Mouse (Mus musculus) ovary, adult 18-20 months (tissue): ENCODE results near the gene Baz2b.
"Not testable (repeated sequence)": the region's sequence is repeated elsewhere in the genome, so short reads cannot be mapped to it uniquely, and the experiment has no call there.

Experiments used
- DNase-seq: peaks from one replicate; pipeline ENCODE4 v3.0.0; 2022; ENCODE audit warnings: low spot score, mixed read lengths

Baz2b gene

DNA sequence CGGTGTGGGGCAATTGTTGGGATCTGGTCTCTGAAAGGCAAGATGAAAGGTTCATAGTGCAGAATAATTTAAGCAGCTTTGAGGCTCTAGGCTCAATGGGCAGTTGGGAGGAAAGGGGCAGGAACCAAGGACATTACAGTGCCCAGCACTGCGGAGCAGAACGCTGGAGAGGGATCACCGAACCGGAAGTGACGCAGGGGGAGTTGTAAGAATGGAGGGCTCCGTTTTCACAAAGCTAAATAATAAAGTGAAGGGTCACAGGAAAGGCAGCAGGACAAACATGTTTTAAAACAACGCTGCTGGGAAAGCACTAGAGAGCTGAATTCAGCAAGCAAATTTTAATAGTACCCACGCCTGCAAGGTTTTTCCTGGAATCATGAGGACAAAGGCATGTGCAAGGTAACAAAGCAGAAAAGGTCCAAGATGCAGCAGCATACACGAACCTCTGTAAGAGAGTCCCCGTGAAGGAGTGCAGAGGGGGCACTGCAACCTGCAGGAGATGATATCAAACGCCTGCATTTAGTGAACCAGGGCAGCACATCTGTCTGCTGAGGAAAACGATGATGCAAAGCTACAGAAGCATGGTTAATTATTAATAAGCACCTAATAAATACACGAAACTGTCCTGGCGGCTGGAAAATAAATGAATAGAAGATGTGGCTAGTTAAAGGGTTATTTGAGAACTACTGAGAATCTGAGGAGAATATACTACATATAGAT, 120.0 kb downstream of the Baz2b start:
- no peak for DNase-seq

DNA sequence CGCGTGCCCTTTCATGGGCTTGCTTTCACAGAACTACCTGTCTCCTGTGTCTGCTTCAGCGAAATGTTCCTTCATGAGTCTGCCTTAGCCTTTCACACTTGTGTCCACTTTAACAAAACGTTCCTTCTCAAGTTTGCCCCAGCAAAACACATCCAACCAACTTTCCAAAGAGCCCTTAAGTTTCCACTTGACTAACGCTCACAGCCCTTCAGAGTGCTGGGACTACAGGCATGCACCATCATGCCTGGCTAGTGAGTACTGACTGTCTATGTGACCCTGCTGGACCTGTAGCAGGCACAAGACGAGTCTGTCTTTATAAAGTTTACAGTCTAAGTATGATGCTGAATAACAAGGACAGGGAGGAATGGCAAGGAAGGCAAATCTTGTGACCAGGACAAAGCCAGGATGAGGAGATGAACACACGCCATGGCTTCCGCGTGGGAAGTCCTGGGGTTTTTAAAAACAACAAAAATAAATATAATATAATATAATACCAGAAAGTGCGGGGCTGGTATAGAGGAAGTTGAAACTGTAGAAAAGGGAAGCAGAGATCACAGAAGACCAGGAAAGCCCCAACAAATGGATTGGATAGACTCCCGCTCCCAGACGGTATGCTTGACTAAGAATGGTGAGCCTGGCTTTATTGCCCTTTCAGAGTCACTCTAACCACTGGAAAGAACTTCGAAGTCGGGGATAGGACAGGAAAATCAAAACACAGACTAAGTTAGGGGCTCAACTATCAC, 120.7 kb downstream of the Baz2b start:
- no peak for DNase-seq

DNA sequence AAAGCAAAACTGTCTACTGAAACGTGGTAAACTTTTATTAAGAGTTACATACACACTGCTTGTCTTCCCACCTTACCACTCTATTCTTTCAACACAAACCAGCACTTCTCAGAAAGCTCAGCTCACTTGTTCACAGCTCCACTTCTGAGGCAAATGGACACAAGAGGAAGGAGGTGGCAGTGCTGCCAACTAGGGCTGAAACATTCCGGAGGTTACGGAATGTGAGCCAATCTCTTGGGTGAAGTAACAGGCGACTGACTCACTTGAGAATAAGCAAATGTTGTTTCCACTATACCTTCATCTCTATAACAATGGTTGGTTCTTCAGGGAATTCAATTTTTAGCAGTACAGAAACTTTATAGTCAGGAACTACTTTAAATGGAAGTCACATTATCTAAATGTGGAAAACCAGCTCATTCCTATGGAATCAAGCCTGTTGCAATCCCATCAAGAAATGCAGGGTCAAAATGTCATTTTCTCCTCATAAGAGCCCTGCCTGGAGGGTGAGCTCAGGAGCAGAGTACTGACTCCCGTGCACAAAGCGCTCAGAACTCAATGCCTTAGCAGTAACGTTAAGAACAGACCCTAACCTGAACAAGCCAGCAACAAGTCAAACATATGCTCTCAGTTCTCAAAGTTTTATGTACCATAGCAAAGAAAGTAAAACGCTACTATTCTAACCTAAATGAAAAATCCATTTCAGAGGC, 123.3 kb downstream of the Baz2b start:
- no peak for DNase-seq

DNA sequence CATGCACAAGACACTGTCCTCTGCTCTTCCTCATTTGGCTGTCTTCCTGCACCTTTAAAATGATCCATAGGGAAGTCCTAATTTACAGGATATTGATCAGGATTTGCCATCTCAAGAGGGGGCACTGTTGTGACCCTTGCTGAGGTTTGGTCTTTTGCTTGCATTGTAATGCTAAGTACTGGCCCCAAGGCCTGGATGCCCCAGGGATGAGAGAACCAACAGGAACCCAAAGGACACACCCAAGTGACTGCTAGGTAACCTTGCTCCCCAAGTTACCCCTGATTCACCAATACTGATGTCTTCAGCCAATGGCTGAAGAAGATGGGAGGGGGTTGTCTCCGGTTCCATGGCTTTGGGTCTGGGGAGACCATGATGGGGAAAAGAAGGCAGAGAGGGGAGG, 124.8 kb downstream of the Baz2b start:
- no peak for DNase-seq

GRCm38 (mm10) chr2:60082984-60083636, 126.5 kb downstream of the Baz2b start:
- DNase-seq: no peak

DNA sequence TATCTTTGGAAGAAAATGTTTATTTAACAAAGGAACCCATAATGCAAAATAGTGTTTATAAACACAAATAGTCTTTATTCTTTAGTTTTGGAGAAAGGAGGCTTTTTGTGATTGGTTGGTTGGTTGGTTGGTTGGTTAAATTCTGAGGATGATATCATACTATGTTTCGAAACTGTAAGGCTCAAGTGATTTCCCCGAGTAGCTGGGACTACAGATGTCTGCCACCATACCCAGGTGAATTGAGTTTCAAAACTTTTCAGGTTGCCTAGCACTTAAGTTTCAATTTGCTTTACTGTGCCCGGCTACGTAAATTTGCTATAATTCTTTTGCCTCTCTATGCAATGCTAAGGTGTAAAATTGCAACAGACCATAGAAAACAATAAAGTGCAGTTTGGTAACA, 127.4 kb downstream of the Baz2b start:
- DNase-seq: no peak

- no peak for DNase-seq
These were observed 128.8 kb downstream of the Baz2b start for GRCm38 (mm10) chr2:60080831-60081230.

GRCm38 (mm10) chr2:60077631-60078030, 132.0 kb downstream of the Baz2b start:
- no peak for DNase-seq

- DNase-seq: no peak
These were observed 132.8 kb downstream of the Baz2b start for GRCm38 (mm10) chr2:60076800-60077199.

- no peak for DNase-seq
These were observed 133.6 kb downstream of the Baz2b start for GRCm38 (mm10) chr2:60076025-60076424.

- not testable (repeated sequence) for DNase-seq
These were observed 135.8 kb downstream of the Baz2b start for GRCm38 (mm10) chr2:60073798-60074197.

GRCm38 (mm10) chr2:60071813-60072212, 137.8 kb downstream of the Baz2b start:
- DNase-seq: no peak

DNA sequence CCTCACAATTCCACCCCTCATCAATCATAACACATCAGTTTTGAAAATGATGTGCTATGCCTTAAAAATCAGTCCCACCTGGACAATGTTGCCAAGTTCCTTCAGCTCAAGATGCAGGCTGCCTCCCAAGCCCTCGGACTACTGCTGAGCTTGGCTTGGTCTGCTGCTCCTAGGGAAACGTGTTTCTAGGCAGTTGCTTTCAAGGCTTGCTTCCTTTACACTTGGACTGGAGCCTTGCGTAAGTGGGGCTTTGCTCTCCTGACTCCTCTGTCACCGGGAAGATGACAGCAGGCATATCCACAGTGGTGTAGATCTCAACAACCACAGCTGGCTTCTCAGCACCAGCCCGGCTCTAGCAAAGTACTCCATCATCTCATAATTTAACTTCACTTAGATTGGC, 138.7 kb downstream of the Baz2b start:
- no peak for DNase-seq

DNA sequence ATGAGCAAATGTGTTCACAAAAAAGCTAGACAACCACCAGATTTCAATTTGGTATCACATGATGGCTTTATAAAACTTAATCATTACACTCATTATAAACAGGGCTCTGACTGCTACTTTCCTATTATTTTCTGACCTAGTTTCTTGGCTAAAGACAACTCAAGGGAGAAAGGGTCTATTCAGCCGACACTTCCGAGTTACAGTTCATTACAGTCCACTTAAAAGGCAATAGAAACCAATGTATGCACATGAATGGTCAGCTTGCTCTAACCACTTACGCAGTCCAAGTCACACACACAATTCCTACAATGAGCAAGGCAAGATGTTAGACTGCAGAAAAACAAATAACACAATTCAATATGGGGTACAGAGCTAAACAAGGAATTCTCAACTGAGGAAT, 141.2 kb downstream of the Baz2b start:
- DNase-seq: no peak

GRCm38 (mm10) chr2:60065415-60065814, 144.2 kb downstream of the Baz2b start:
- DNase-seq: no peak

GRCm38 (mm10) chr2:60060185-60060775, 149.4 kb downstream of the Baz2b start:
- DNase-seq: no peak

GRCm38 (mm10) chr2:60059300-60059699, 150.3 kb downstream of the Baz2b start:
- no peak for DNase-seq

DNA sequence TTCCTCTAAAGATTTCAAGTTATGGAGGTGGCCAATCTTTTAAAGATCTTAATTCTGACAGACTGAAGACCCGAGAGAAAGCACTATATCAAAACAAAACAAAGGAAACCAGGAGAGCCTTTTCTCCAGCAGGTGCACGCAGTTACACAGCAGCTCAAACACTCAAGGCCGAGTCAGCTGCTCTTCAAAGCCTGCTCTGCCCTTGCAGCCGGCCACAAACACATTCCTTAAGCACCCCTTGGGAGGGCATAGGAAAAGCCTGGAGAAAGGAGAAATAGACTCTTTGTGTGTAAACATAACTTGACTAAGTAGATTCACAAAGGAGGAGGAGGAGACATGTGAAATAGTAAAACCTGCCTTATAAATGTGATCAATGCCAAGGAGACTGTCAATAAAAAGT, 153.6 kb downstream of the Baz2b start:
- DNase-seq: no peak

- no peak for DNase-seq
These were observed 154.7 kb downstream of the Baz2b start for GRCm38 (mm10) chr2:60054808-60055535.

DNA sequence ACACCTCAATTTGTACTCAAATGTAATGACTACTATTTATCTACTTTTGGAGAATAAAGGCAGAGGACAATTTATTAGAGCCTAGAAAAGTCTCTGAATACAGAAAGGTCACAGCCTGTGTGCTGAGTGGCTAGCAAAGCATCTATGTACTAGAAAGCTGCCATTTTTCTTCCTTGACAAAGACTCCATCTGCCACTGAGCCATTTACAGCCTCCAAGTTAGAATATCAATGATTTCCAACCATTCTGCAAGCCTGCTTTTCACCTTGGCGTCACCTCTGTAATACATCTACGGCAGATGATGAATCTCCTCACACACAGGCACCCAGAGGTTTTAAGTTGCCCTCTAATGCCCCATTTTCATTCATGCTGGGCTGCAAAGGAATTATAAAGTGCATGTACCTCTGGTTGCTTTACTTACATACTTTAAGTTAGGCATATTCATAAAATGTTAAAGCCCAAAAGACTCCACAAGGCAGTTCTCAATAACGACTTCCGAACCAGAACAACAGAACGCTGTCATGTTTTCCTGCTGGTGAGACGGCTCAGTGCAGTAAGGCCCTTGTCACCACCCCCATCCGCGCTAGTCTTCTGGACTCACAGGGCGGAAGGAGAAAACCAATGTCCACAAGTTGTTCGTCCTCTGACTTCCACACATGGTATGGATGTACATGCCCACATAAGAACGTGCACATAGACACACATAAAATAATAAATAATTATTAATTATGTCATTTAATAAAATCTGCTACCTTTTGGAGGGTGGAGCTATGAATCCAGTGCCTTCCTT, 156.2 kb downstream of the Baz2b start:
- DNase-seq: no peak
